Mouse (Mus musculus) MEL (cell line): ENCODE results near the gene Hoxb4. TPM values are rescaled to one million over a fixed set of nuclear protein-coding genes. Genes with fewer than 3 reads are reported as not detected.

ENCODE experiments used
- DNase-seq: peaks from one replicate; pipeline ENCODE4 v3.0.0; 2011; ENCODE audit warnings: low read depth, low spot score
- H3K27ac ChIP-seq: 2 replicates; pipeline ENCODE4 v1.5.1; 2012; ENCODE audit warnings: low read depth, mild to moderate bottlenecking, control low read depth, low read length, moderate library complexity; ENCODE audit not compliant: control insufficient read depth
- H3K27me3 ChIP-seq, 2 experiments: fragments of 150-350 bp in 1 of 2; sonication (generic) in 1 of 2; 2 replicates each; pipeline ENCODE4 v1.6.1; 2012; ENCODE audit warnings: low read length in 2 of 2, mild to moderate bottlenecking in 2 of 2, improper control_type of control experiment in 1 of 2, moderate library complexity in 1 of 2; ENCODE audit not compliant: insufficient read depth in 2 of 2, control insufficient read depth in 1 of 2
- H3K36me3 ChIP-seq, 2 experiments: 2 replicates each; pipeline ENCODE4 v1.6.1; 2012 to 2014; ENCODE audit warnings: low read length in 2 of 2, improper control_type of control experiment in 1 of 2, inconsistent platforms in 1 of 2, mild to moderate bottlenecking in 1 of 2; ENCODE audit not compliant: insufficient read depth in 2 of 2, control insufficient read depth in 1 of 2
- H3K4me1 ChIP-seq, 2 experiments: fragments of 150-350 bp in 1 of 2; sonication (generic) in 1 of 2; 2 replicates each; pipeline ENCODE4 v1.6.1; 2012; ENCODE audit warnings: low read length in 2 of 2, improper control_type of control experiment in 1 of 2, mild to moderate bottlenecking in 1 of 2; ENCODE audit not compliant: insufficient read depth in 2 of 2, control insufficient read depth in 1 of 2
- H3K4me3 ChIP-seq, 2 experiments: fragments of 150-350 bp in 1 of 2; sonication (generic) in 1 of 2; 2 replicates each; pipeline ENCODE4 v1.5.1; 2012; ENCODE audit warnings: low read depth in 2 of 2, low read length in 2 of 2, mild to moderate bottlenecking in 2 of 2, moderate library complexity in 2 of 2, control low read depth in 1 of 2, improper control_type of control experiment in 1 of 2; ENCODE audit not compliant: control insufficient read depth in 1 of 2, insufficient read depth in 1 of 2
- H3K79me2 ChIP-seq: 2 replicates; pipeline ENCODE4 v1.6.1; 2012; ENCODE audit warnings: mild to moderate bottlenecking, low read length, moderate library complexity; ENCODE audit not compliant: control insufficient read depth, poor library complexity, insufficient read depth
- H3K9ac ChIP-seq: 2 replicates; pipeline ENCODE4 v1.6.1; 2012; ENCODE audit warnings: low read depth, mild to moderate bottlenecking, control low read depth, low read length, moderate library complexity; ENCODE audit not compliant: control insufficient read depth, poor library complexity, severe bottlenecking
- H3K9me3 ChIP-seq: fragments of 150-350 bp; sonication (generic); replicated peaks from 2 replicates; pipeline ENCODE4 v1.6.1; 2012; ENCODE audit warnings: mild to moderate bottlenecking, low read length, improper control_type of control experiment, moderate library complexity; ENCODE audit not compliant: insufficient read depth
- CTCF ChIP-seq, 3 experiments: IDR thresholded peaks in 2 of 3; conservative IDR thresholded peaks in 1 of 3; 2 replicates each; pipeline ENCODE4 v1.5.1; 2011 to 2012; ENCODE audit warnings: low read length in 3 of 3, low read depth in 2 of 3, mild to moderate bottlenecking in 2 of 3, improper control_type of control experiment in 1 of 3, inconsistent platforms in 1 of 3, mixed read lengths in 1 of 3, moderate library complexity in 1 of 3; ENCODE audit not compliant: control insufficient read depth in 1 of 3, insufficient read depth in 1 of 3, poor library complexity in 1 of 3, severe bottlenecking in 1 of 3
- EP300 ChIP-seq, 2 experiments: IDR thresholded peaks; 2 replicates each; pipeline ENCODE4 v1.6.1; 2011; ENCODE audit warnings: improper control_type of control experiment in 2 of 2, low read length in 2 of 2, low read depth in 1 of 2, mild to moderate bottlenecking in 1 of 2
- ETS1 ChIP-seq: IDR thresholded peaks from 2 replicates; pipeline ENCODE4 v1.6.1; 2012; ENCODE audit warnings: low read depth, mild to moderate bottlenecking, inconsistent platforms, low read length, improper control_type of control experiment, moderate library complexity
- GABPA ChIP-seq: IDR thresholded peaks from 2 replicates; pipeline ENCODE4 v1.6.1; 2012; ENCODE audit warnings: low read depth, mild to moderate bottlenecking, inconsistent platforms, low read length, improper control_type of control experiment, moderate library complexity
- GATA1 ChIP-seq: IDR thresholded peaks from 2 replicates; pipeline ENCODE4 v1.6.1; 2011; ENCODE audit warnings: low read depth, low read length, improper control_type of control experiment
- KAT2A ChIP-seq: conservative IDR thresholded peaks from 2 replicates; pipeline ENCODE4 v1.6.1; 2012; ENCODE audit warnings: low read depth, low read length, improper control_type of control experiment, inconsistent platforms
- MAX ChIP-seq: IDR thresholded peaks from 2 replicates; pipeline ENCODE4 v1.6.1; 2011; ENCODE audit warnings: low read length, improper control_type of control experiment
- MEF2A ChIP-seq: IDR thresholded peaks from 2 replicates; pipeline ENCODE4 v1.6.1; 2014; ENCODE audit warnings: low read depth, mild to moderate bottlenecking, inconsistent platforms, low read length, improper control_type of control experiment; ENCODE audit not compliant: poor library complexity, insufficient replicate concordance, severe bottlenecking; ENCODE audit errors: extremely low read depth
- MYB ChIP-seq: IDR thresholded peaks from 2 replicates; pipeline ENCODE4 v1.6.1; 2011; ENCODE audit warnings: mild to moderate bottlenecking, low read depth, low read length, improper control_type of control experiment
- NRF1 ChIP-seq: IDR thresholded peaks from 2 replicates; pipeline ENCODE4 v1.6.1; 2014; ENCODE audit warnings: low read depth, mild to moderate bottlenecking, inconsistent platforms, low read length, improper control_type of control experiment, moderate library complexity; ENCODE audit not compliant: poor library complexity, insufficient read depth, severe bottlenecking
- POLR2AphosphoS2 ChIP-seq: IDR thresholded peaks from 2 replicates; pipeline ENCODE4 v1.6.1; 2011; ENCODE audit warnings: low read length, improper control_type of control experiment
- POLR2AphosphoS5 ChIP-seq: IDR thresholded peaks from 2 replicates; pipeline ENCODE4 v1.6.1; 2012; ENCODE audit warnings: low read depth, borderline replicate concordance, mild to moderate bottlenecking, inconsistent platforms, low read length, moderate library complexity, mixed read lengths
- RAD21 ChIP-seq: IDR thresholded peaks from 2 replicates; pipeline ENCODE4 v1.6.1; 2011; ENCODE audit warnings: mild to moderate bottlenecking, low read depth, low read length, improper control_type of control experiment
- RCOR1 ChIP-seq: IDR thresholded peaks from 2 replicates; pipeline ENCODE4 v1.6.1; 2012; ENCODE audit warnings: low read depth, mild to moderate bottlenecking, inconsistent platforms, low read length, improper control_type of control experiment
- SIN3A ChIP-seq: IDR thresholded peaks from 2 replicates; pipeline ENCODE4 v1.6.1; 2012; ENCODE audit warnings: low read length, improper control_type of control experiment, inconsistent platforms
- SMC3 ChIP-seq: IDR thresholded peaks from 2 replicates; pipeline ENCODE4 v1.6.1; 2011; ENCODE audit warnings: low read depth, low read length, improper control_type of control experiment
- TCF12 ChIP-seq: IDR thresholded peaks from 2 replicates; pipeline ENCODE4 v1.6.1; 2014; ENCODE audit warnings: low read depth, mild to moderate bottlenecking, inconsistent platforms, low read length, improper control_type of control experiment, moderate library complexity
- USF2 ChIP-seq, 2 experiments: IDR thresholded peaks; 2 replicates each; pipeline ENCODE4 v1.6.1; 2011 to 2012; ENCODE audit warnings: improper control_type of control experiment in 2 of 2, low read length in 2 of 2, borderline replicate concordance in 1 of 2, inconsistent platforms in 1 of 2, low read depth in 1 of 2, mild to moderate bottlenecking in 1 of 2; ENCODE audit not compliant: insufficient read depth in 1 of 2
- ZC3H11A ChIP-seq: IDR thresholded peaks from 2 replicates; pipeline ENCODE4 v1.6.1; 2012; ENCODE audit warnings: low read depth, mild to moderate bottlenecking, inconsistent platforms, low read length, improper control_type of control experiment
- ZNF384 ChIP-seq: IDR thresholded peaks from 2 replicates; pipeline ENCODE4 v1.6.1; 2012; ENCODE audit warnings: low read depth, mild to moderate bottlenecking, inconsistent platforms, low read length, improper control_type of control experiment
- polyA plus RNA-seq, 2 experiments: library from polyadenylated mRNA; stranded (reverse) in 1 of 2; unstranded in 1 of 2; fragments of >175 nt in 1 of 2; fragments of >200 nt in 1 of 2; gene quantifications; 2 replicates each; pipeline versions ENCODE4 v1.2.1 to v1.2.4; 2012; ENCODE audit warnings: low replicate concordance in 2 of 2, low read depth in 1 of 2; ENCODE audit not compliant: insufficient read length in 2 of 2, insufficient read depth in 1 of 2, missing spikeins in 1 of 2
- total RNA-seq: library from RNA; depleted of rRNA; stranded (reverse); fragments of 300-350 nt; gene quantifications from 2 replicates; pipeline ENCODE4 v1.2.3, GENCODE M21; 2012

Hoxb4 gene
- total and polyA plus RNA-seq, 3 experiments, result not detected

GRCm38 (mm10) chr11:96295092-96295835, 22.8 kb upstream of the Hoxb4 start:
- DNase-seq, result peak; percentile 32
- Histone ChIP-seq H3K4me3 (peak overlapping the region; percentile 44 to 50), H3K27ac (no peak overlapping the region)

DNA sequence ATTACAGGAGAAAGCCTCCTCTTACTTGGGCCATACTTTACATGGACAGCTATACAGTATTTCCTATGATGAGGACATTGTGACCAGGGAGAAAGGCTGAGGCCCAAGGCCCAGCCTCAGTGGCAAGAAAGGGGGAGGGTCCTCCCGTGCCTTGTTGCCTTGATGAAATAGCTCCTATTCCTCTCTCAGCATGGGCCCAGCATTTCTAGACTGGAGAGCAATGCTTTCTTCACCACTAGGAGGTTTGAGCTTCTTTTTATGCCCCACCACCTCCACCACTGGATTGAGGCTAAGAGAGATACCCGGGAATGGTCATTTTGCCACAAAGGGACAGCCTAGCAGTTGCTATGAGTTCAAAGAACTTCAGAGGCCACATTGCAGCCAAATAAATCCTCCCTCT, 21.1 kb upstream of the Hoxb4 start:
- Histone ChIP-seq H3K9me3 (no peaks in the 10 kb centered on the region), H3K4me3 (no peak overlapping the region), H3K27ac (no peak overlapping the region), H3K4me1 (0 out of 4 replicates have a peak, but pooled peaks cover 0 to 4% of the 10 kb centered on the region in 2 experiments), H3K79me2 (no peaks in the 10 kb centered on the region), H3K27me3 (peaks cover 13 to 20% of the 10 kb centered on the region in 2 experiments), H3K36me3 (no peaks in the 10 kb centered on the region), H3K9ac (no peak overlapping the region)
- no peak for DNase-seq
- no peak for TF ChIP-seq GATA1
- no peak for TF ChIP-seq ETS1
- TF ChIP-seq KAT2A, result no peak
- no peak for TF ChIP-seq RAD21
- TF ChIP-seq MYB, result no peak
- TF ChIP-seq TCF12, result no peak
- no peak for TF ChIP-seq CTCF (IDR thresholded peaks at IDR 0.05 in 2 of 3, conservative IDR thresholded peaks at IDR 0.05 in 1 of 3; ENCODE audit: control insufficient read depth in 1 of 3, insufficient read depth in 1 of 3, low read depth in 2 of 3, low read length in 3 of 3, poor library complexity in 1 of 3, severe bottlenecking in 1 of 3)
- TF ChIP-seq POLR2AphosphoS2, result no peak
- no peak for TF ChIP-seq MAX
- TF ChIP-seq ZC3H11A, result no peak
- TF ChIP-seq RCOR1, result no peak
- no peak for TF ChIP-seq GABPA
- TF ChIP-seq SIN3A, result no peak
- TF ChIP-seq NRF1, result no peak
- no peak for TF ChIP-seq EP300 (IDR thresholded peaks at IDR 0.05; ENCODE audit: low read depth in 1 of 2, low read length in 2 of 2)
- no peak for TF ChIP-seq POLR2AphosphoS5
- TF ChIP-seq MEF2A, result no peak
- TF ChIP-seq USF2 (IDR thresholded peaks at IDR 0.05; ENCODE audit: borderline replicate concordance in 1 of 2, insufficient read depth in 1 of 2, low read depth in 1 of 2, low read length in 2 of 2), result no peak

More at GRCm38 (mm10) chr11:96295092-96295835, 22.8 kb upstream of the Hoxb4 start:
- H3K79me2 ChIP-seq, result no peaks in the 10 kb centered on the region
- H3K9me3 ChIP-seq, result no peaks in the 10 kb centered on the region
- 0 out of 4 replicates have a peak, but pooled peaks cover 0 to 4% of the 10 kb centered on the region in 2 experiments for H3K4me1 ChIP-seq
- TF ChIP-seq SMC3, result no peak
- peak; percentile 83 for TF ChIP-seq ZNF384
- peak overlapping the region; percentile 30 for H3K9ac ChIP-seq
- H3K36me3 ChIP-seq, result no peaks in the 10 kb centered on the region
- peaks cover 16 to 17% of the 10 kb centered on the region in 2 experiments for H3K27me3 ChIP-seq
